Mouse (Mus musculus): ENCODE measurements at regions not wholly inside any gene's neighbourhood (a gene's known extent, or its start where the extent isn't known, plus 50 kb on each side); places are given as distances from the start of the nearest gene placed in this dataset.

- 40% methylated on average over 7 of the region's 7 CpGs for WGBS
- H3K36me3 ChIP-seq (ENCODE audit: control insufficient read depth, insufficient read depth, low read length), result no peaks in the 10 kb centered on the region
- H3K4me2 ChIP-seq (ENCODE audit: low read depth, low read length, severe bottlenecking), result no peak overlapping the region
- no peak overlapping the region for H3K27ac ChIP-seq (ENCODE audit: low read depth, low read length)
- H3K27me3 ChIP-seq (ENCODE audit: control insufficient read depth, insufficient read depth, low read length), result no peaks in the 10 kb centered on the region
- DNase-seq (ENCODE audit: low spot score), result no peak
- no peak for ATAC-seq (replicated peaks; ENCODE audit: low FRiP score)
- no peaks in the 10 kb centered on the region; the same call in 1 of the 2 replicates for H3K9me3 ChIP-seq (ENCODE audit: control insufficient read depth, low read length)
- no peak overlapping the region for H3K4me3 ChIP-seq (ENCODE audit: low read depth, low read length)
- no peaks in the 10 kb centered on the region for H3K4me1 ChIP-seq (replicated peaks; ENCODE audit: control insufficient read depth, insufficient read depth, low read length)
- no peak overlapping the region for H3K9ac ChIP-seq (ENCODE audit: low read length)
These were observed 164.9 kb upstream of the Kbtbd8 start for GRCm38 (mm10) chr6:94951971-94952768.

- ATAC-seq (replicated peaks; ENCODE audit: low FRiP score), result no peak
- no peaks in the 10 kb centered on the region for H3K27me3 ChIP-seq (ENCODE audit: control insufficient read depth, insufficient read depth, low read length)
These were observed 166.1 kb upstream of the Kbtbd8 start for GRCm38 (mm10) chr6:94950944-94951343.

GRCm38 (mm10) chr6:94950319-94950718 lies 166.7 kb upstream of the Kbtbd8 start:
- H3K27ac ChIP-seq (ENCODE audit: low read depth, low read length), result no peak overlapping the region
- no peak overlapping the region for H3K4me2 ChIP-seq (ENCODE audit: low read depth, low read length, severe bottlenecking)
- DNase-seq (ENCODE audit: low spot score) (no peak), ATAC-seq (replicated peaks; ENCODE audit: low FRiP score) (no peak)
- H3K36me3 ChIP-seq (ENCODE audit: control insufficient read depth, insufficient read depth, low read length), result no peaks in the 10 kb centered on the region
- no peaks in the 10 kb centered on the region for H3K4me1 ChIP-seq (replicated peaks; ENCODE audit: control insufficient read depth, insufficient read depth, low read length)
- no peaks in the 10 kb centered on the region for H3K27me3 ChIP-seq (ENCODE audit: control insufficient read depth, insufficient read depth, low read length)
- no peak overlapping the region for H3K9ac ChIP-seq (ENCODE audit: low read length)
- 85% methylated on average over 2 of the region's 2 CpGs for WGBS
- H3K9me3 ChIP-seq (ENCODE audit: control insufficient read depth, low read length), result no peaks in the 10 kb centered on the region; the same call in 1 of the 2 replicates
- no peak overlapping the region for H3K4me3 ChIP-seq (ENCODE audit: low read depth, low read length)

More at GRCm38 (mm10) chr6:94950944-94951343, 166.1 kb upstream of the Kbtbd8 start:
- no peak for DNase-seq (ENCODE audit: low spot score)
- Histone ChIP-seq H3K4me1 (replicated peaks; ENCODE audit: control insufficient read depth, insufficient read depth, low read length) (no peaks in the 10 kb centered on the region), H3K36me3 (ENCODE audit: control insufficient read depth, insufficient read depth, low read length) (no peaks in the 10 kb centered on the region), H3K9me3 (ENCODE audit: control insufficient read depth, low read length) (no peaks in the 10 kb centered on the region; the same call in 1 of the 2 replicates), H3K9ac (ENCODE audit: low read length) (no peak overlapping the region), H3K27ac (ENCODE audit: low read depth, low read length) (no peak overlapping the region), H3K4me2 (ENCODE audit: low read depth, low read length, severe bottlenecking) (no peak overlapping the region), H3K4me3 (ENCODE audit: low read depth, low read length) (no peak overlapping the region)
- WGBS, result 86% methylated on average over 5 of the region's 5 CpGs

GRCm38 (mm10) chr6:94946352-94946900 lies 170.6 kb upstream of the Kbtbd8 start:
- DNase-seq (ENCODE audit: low spot score) (no peak), ATAC-seq (replicated peaks; ENCODE audit: low FRiP score) (no peak)
- no peak overlapping the region for H3K4me3 ChIP-seq (ENCODE audit: low read depth, low read length)
- no peak overlapping the region for H3K9ac ChIP-seq (ENCODE audit: low read length)
- H3K4me1 ChIP-seq (replicated peaks; ENCODE audit: control insufficient read depth, insufficient read depth, low read length), result no peaks in the 10 kb centered on the region
- 94% methylated on average over 6 of the region's 6 CpGs for WGBS
- no peaks in the 10 kb centered on the region for H3K27me3 ChIP-seq (ENCODE audit: control insufficient read depth, insufficient read depth, low read length)
- no peak overlapping the region for H3K4me2 ChIP-seq (ENCODE audit: low read depth, low read length, severe bottlenecking)
- no peaks in the 10 kb centered on the region for H3K9me3 ChIP-seq (ENCODE audit: control insufficient read depth, low read length)
- no peak overlapping the region for H3K27ac ChIP-seq (ENCODE audit: low read depth, low read length)
- no peaks in the 10 kb centered on the region for H3K36me3 ChIP-seq (ENCODE audit: control insufficient read depth, insufficient read depth, low read length)

GRCm38 (mm10) chr6:94945715-94946114 lies 171.3 kb upstream of the Kbtbd8 start:
- Histone ChIP-seq H3K4me1 (replicated peaks; ENCODE audit: control insufficient read depth, insufficient read depth, low read length) (no peaks in the 10 kb centered on the region), H3K9me3 (ENCODE audit: control insufficient read depth, low read length) (no peaks in the 10 kb centered on the region), H3K4me2 (ENCODE audit: low read depth, low read length, severe bottlenecking) (no peak overlapping the region), H3K4me3 (ENCODE audit: low read depth, low read length) (no peak overlapping the region), H3K27me3 (ENCODE audit: control insufficient read depth, insufficient read depth, low read length) (no peaks in the 10 kb centered on the region), H3K36me3 (ENCODE audit: control insufficient read depth, insufficient read depth, low read length) (no peaks in the 10 kb centered on the region), H3K9ac (ENCODE audit: low read length) (no peak overlapping the region), H3K27ac (ENCODE audit: low read depth, low read length) (no peak overlapping the region)
- DNase-seq (ENCODE audit: low spot score) (no peak), ATAC-seq (replicated peaks; ENCODE audit: low FRiP score) (no peak)
- 86% methylated on average over 5 of the region's 5 CpGs for WGBS

- Histone ChIP-seq H3K27ac (ENCODE audit: low read depth, low read length) (no peak overlapping the region), H3K4me1 (replicated peaks; ENCODE audit: control insufficient read depth, insufficient read depth, low read length) (no peaks in the 10 kb centered on the region), H3K9ac (ENCODE audit: low read length) (no peak overlapping the region), H3K4me3 (ENCODE audit: low read depth, low read length) (no peak overlapping the region), H3K9me3 (ENCODE audit: control insufficient read depth, low read length) (no peaks in the 10 kb centered on the region), H3K36me3 (ENCODE audit: control insufficient read depth, insufficient read depth, low read length) (no peaks in the 10 kb centered on the region), H3K27me3 (ENCODE audit: control insufficient read depth, insufficient read depth, low read length) (no peaks in the 10 kb centered on the region), H3K4me2 (ENCODE audit: low read depth, low read length, severe bottlenecking) (no peak overlapping the region)
- no peak for ATAC-seq (replicated peaks; ENCODE audit: low FRiP score)
- no peak for DNase-seq (ENCODE audit: low spot score)
- WGBS, result 70% methylated on average over 4 of the region's 4 CpGs
These were observed 172.8 kb upstream of the Kbtbd8 start for GRCm38 (mm10) chr6:94944196-94944595.

GRCm38 (mm10) chr6:94938949-94939348 lies 178.1 kb upstream of the Kbtbd8 start:
- no peak for DNase-seq (ENCODE audit: low spot score)
- H3K27ac ChIP-seq (ENCODE audit: low read depth, low read length), result no peak overlapping the region
- no peak for ATAC-seq (replicated peaks; ENCODE audit: low FRiP score)

GRCm38 (mm10) chr6:94936206-94936605 lies 180.8 kb upstream of the Kbtbd8 start:
- ATAC-seq (replicated peaks; ENCODE audit: low FRiP score), result no peak
- Histone ChIP-seq H3K27me3 (ENCODE audit: control insufficient read depth, insufficient read depth, low read length) (no peaks in the 10 kb centered on the region), H3K27ac (ENCODE audit: low read depth, low read length) (no peak overlapping the region), H3K9ac (ENCODE audit: low read length) (no peak overlapping the region), H3K4me3 (ENCODE audit: low read depth, low read length) (no peak overlapping the region), H3K4me2 (ENCODE audit: low read depth, low read length, severe bottlenecking) (no peak overlapping the region), H3K36me3 (ENCODE audit: control insufficient read depth, insufficient read depth, low read length) (no peaks in the 10 kb centered on the region), H3K9me3 (ENCODE audit: control insufficient read depth, low read length) (no peaks in the 10 kb centered on the region), H3K4me1 (replicated peaks; ENCODE audit: control insufficient read depth, insufficient read depth, low read length) (no peaks in the 10 kb centered on the region)
- no peak for DNase-seq (ENCODE audit: low spot score)
- WGBS, result 91% methylated on average over 5 of the region's 5 CpGs

More at GRCm38 (mm10) chr6:94938949-94939348, 178.1 kb upstream of the Kbtbd8 start:
- Histone ChIP-seq H3K9ac (ENCODE audit: low read length) (no peak overlapping the region), H3K4me1 (replicated peaks; ENCODE audit: control insufficient read depth, insufficient read depth, low read length) (no peaks in the 10 kb centered on the region), H3K27me3 (ENCODE audit: control insufficient read depth, insufficient read depth, low read length) (no peaks in the 10 kb centered on the region), H3K36me3 (ENCODE audit: control insufficient read depth, insufficient read depth, low read length) (no peaks in the 10 kb centered on the region), H3K4me2 (ENCODE audit: low read depth, low read length, severe bottlenecking) (no peak overlapping the region), H3K9me3 (ENCODE audit: control insufficient read depth, low read length) (no peaks in the 10 kb centered on the region), H3K4me3 (ENCODE audit: low read depth, low read length) (no peak overlapping the region)
- WGBS, result 93% methylated on average over 2 of the region's 2 CpGs

- H3K36me3 ChIP-seq (ENCODE audit: control insufficient read depth, insufficient read depth, low read length), result no peaks in the 10 kb centered on the region
- no peak overlapping the region for H3K4me3 ChIP-seq (ENCODE audit: low read depth, low read length)
- DNase-seq (ENCODE audit: low spot score), result no peak
- no peaks in the 10 kb centered on the region for H3K27me3 ChIP-seq (ENCODE audit: control insufficient read depth, insufficient read depth, low read length)
- H3K4me1 ChIP-seq (replicated peaks; ENCODE audit: control insufficient read depth, insufficient read depth, low read length), result no peaks in the 10 kb centered on the region
- ATAC-seq (replicated peaks; ENCODE audit: low FRiP score), result no peak
- no peak overlapping the region for H3K4me2 ChIP-seq (ENCODE audit: low read depth, low read length, severe bottlenecking)
- WGBS, result 94% methylated on average over 1 of the region's 1 CpGs
- no peak overlapping the region for H3K9ac ChIP-seq (ENCODE audit: low read length)
- no peaks in the 10 kb centered on the region for H3K9me3 ChIP-seq (ENCODE audit: control insufficient read depth, low read length)
- H3K27ac ChIP-seq (ENCODE audit: low read depth, low read length), result no peak overlapping the region
These were observed 181.3 kb upstream of the Kbtbd8 start for GRCm38 (mm10) chr6:94935706-94936105.
